Mouse (Mus musculus) embryonic fibroblast, embryonic 13.5 days (primary cell): ENCODE measurements around the gene Mrm2. TPM values are rescaled to one million over a fixed set of nuclear protein-coding genes. Genes with fewer than 3 reads are reported as not detected.
"Not testable (repeated sequence)": the region's sequence is repeated elsewhere in the genome, so short reads cannot be mapped to it uniquely, and the experiment has no call there.

Experiments used
- H3K27ac ChIP-seq: 2 replicates; pipeline ENCODE4 v1.5.1; 2012; ENCODE audit warnings: low read length, control low read depth, inconsistent platforms; ENCODE audit not compliant: insufficient read depth
- H3K4me1 ChIP-seq: 2 replicates; pipeline ENCODE4 v1.6.1; 2011; ENCODE audit warnings: low read length; ENCODE audit not compliant: control insufficient read depth, insufficient read depth
- H3K4me3 ChIP-seq: 2 replicates; pipeline ENCODE4 v1.5.1; 2011; ENCODE audit warnings: mild to moderate bottlenecking, control low read depth, low read length; ENCODE audit not compliant: insufficient read depth
- CTCF ChIP-seq: IDR thresholded peaks from 2 replicates; pipeline ENCODE4 v1.5.1; 2011; ENCODE audit warnings: mild to moderate bottlenecking, control low read depth, low read length, moderate library complexity, borderline replicate concordance; ENCODE audit not compliant: insufficient read depth
- POLR2A ChIP-seq: IDR thresholded peaks from 2 replicates; pipeline ENCODE4 v1.6.1; 2011; ENCODE audit warnings: low read depth, mild to moderate bottlenecking, control low read depth, low read length, moderate library complexity
- polyA plus RNA-seq: library from polyadenylated mRNA; stranded (reverse); fragments of >200 nt; gene quantifications from 2 replicates; pipeline ENCODE4 v1.2.4, GENCODE M21; 2011; ENCODE audit warnings: low read depth; ENCODE audit not compliant: missing spikeins, insufficient read length

The Mrm2 gene
- polyA plus RNA-seq, 1 experiment, result 8.3 TPM

- H3K4me3 ChIP-seq, result no peak overlapping the region
- H3K4me1 ChIP-seq, result 0 out of 2 replicates have a peak, but pooled peaks cover 2% of the 10 kb centered on the region
- H3K27ac ChIP-seq, result no peak overlapping the region
- TF ChIP-seq POLR2A, result no peak
- TF ChIP-seq CTCF, result no peak
Observed at GRCm38 (mm10) chr5:140370446-140371254, 39.0 kb upstream of the Mrm2 start.

GRCm38 (mm10) chr5:140369466-140369865 lies 37.8 kb upstream of the Mrm2 start:
- 0 out of 2 replicates have a peak, but pooled peaks cover 2% of the 10 kb centered on the region for H3K4me1 ChIP-seq
- H3K27ac ChIP-seq, result no peak overlapping the region
- TF ChIP-seq POLR2A (no peak), CTCF (no peak)
- H3K4me3 ChIP-seq, result no peak overlapping the region

DNA sequence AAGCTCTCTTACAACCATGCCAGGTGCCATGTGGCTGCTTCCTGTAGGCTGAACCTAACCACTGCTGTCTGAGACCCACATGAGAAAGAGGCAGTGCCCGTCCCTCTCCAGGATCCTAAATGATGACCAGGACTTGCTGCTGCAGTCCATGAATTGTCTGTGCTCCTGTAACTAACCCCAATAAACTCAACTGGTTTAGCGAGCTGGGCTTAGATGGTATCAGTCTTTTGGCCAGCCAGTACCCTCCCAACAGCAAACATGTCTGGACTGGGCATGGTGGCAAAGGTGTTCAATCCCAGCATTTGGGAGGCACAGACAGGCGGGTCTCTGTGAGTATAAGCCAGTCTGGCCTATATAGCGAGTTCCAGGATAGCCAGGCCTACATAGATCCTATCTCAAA lies 37.2 kb upstream of the Mrm2 start:
- H3K27ac ChIP-seq, result no peak overlapping the region
- no peak overlapping the region for H3K4me3 ChIP-seq
- H3K4me1 ChIP-seq, result 0 out of 2 replicates have a peak, but pooled peaks cover 2% of the 10 kb centered on the region
- no peak for TF ChIP-seq CTCF
- no peak for TF ChIP-seq POLR2A

DNA sequence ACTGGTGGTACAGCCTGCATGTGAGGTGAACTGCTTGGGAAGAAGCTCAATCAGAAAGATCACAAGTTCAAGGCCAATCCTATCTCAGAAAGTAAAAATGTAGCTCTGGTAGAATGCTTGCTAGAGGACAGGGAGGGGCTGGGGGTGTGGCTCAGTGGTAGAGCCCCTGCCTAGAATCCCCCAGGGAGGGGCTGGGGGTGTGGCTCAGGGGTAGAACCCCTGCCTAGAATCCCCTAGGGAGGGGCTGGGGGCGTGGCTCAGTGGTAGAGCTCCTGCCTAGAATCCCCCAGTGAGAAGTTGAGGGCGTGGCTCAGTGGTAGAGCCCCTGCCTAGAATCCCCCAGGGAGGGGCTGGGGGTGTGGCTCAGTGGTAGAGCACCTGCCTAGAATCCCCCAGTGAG lies 36.4 kb upstream of the Mrm2 start:
- H3K4me1 ChIP-seq, H3K27ac ChIP-seq, H3K4me3 ChIP-seq: not testable (repeated sequence)

DNA sequence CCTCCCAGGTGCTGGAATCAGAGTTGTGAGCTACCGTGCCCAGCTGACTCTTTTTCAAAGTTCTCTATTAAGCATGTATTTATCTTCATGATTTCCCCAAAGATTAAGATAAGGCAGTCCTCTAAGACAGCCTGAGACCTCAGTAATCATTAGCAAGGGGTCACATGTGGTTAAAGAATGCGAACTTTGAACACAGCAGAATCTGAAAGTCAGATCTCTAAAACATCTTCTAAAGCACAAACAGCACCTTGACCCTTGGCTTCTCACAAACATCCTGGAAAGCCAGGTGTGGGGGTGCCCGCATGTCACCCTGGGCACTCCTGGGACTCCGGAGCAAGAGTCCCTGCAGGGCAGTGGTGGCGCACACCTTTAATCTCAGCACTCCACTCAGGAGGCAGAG lies 32.7 kb upstream of the Mrm2 start:
- Histone ChIP-seq H3K4me1 (no peaks in the 10 kb centered on the region), H3K4me3 (no peak overlapping the region), H3K27ac (no peak overlapping the region)
- TF ChIP-seq POLR2A (no peak), CTCF (no peak)

- Histone ChIP-seq H3K4me3 (no peak overlapping the region), H3K27ac (no peak overlapping the region), H3K4me1 (no peaks in the 10 kb centered on the region)
- TF ChIP-seq CTCF, result no peak
- TF ChIP-seq POLR2A, result no peak
Observed at GRCm38 (mm10) chr5:140359930-140360674, 28.4 kb upstream of the Mrm2 start.

DNA sequence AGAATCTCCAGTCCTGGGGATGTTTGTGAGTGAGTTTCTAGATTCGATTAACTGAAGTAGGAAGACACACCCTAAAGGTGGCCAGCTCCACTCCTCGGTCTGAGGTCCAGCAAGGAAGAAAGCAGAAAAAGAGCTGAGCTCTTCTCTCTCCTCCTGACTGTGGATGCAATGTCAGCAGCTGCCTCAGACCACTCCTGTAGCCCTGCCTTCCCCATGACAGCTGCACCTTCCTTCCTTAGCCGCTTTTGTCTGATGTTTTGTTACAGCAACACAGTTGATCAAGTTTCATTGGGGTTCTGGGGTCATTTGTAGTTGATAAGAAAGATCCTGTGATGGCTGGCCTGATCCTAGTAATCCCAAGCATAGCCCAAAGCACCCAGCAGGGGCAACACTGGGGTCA lies 25.8 kb upstream of the Mrm2 start:
- H3K4me3 ChIP-seq, result no peak overlapping the region
- no peaks in the 10 kb centered on the region for H3K4me1 ChIP-seq

DNA sequence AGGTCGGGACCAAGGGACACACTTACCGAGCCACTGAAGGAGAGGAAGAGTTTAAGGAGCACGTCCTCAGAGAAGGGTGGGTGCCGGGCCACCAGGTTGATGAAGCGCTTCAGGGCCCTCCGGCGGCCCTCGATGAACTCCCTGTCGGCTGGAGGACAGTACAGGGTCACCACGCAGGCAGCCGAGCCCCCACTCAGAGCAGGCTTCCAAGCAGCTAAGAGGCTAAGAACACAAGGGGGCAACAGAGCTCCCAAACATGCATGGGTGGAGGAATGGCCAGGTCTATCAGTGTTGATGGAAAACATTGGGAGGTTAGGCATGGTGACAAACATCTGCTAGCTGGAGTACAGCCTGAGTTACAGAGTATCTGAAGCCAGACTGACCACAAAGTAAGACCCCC lies 24.2 kb upstream of the Mrm2 start:
- Histone ChIP-seq H3K27ac (no peak overlapping the region), H3K4me3 (no peak overlapping the region), H3K4me1 (no peaks in the 10 kb centered on the region)
- TF ChIP-seq CTCF, result no peak
- TF ChIP-seq POLR2A, result no peak

More for the DNA sequence above, 25.8 kb upstream of the Mrm2 start:
- no peak overlapping the region for H3K27ac ChIP-seq
- TF ChIP-seq POLR2A, result no peak
- TF ChIP-seq CTCF, result no peak

DNA sequence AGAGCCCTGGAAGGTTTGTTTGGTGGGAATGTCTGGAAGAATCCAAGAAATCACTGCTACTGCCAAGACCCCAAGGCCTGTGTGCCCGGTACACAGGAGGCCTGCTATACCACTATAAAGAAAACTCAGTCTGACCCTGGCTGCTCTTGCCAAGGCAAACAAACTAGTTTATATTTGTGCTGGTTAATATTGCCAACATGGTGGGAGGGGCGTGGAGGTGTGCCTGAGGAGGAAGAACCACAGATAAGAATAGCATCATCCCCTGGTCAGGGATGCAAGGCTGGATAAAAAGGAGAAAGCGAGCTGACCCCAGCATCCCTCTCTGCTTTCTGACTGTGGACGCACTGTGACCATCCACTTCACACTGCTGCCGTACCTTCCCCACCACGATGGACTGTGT lies 20.7 kb upstream of the Mrm2 start:
- Histone ChIP-seq H3K27ac (no peak overlapping the region), H3K4me3 (no peak overlapping the region), H3K4me1 (no peaks in the 10 kb centered on the region)
- TF ChIP-seq POLR2A (no peak), CTCF (no peak)
